Mouse (Mus musculus) C2C12 (cell line): Measurements from ENCODE around the gene Swsap1.

Experiments
- CTCF ChIP-seq: IDR thresholded peaks from one replicate; pipeline ENCODE4 v1.5.1; 2011; ENCODE audit not compliant: control insufficient read depth, insufficient read depth, insufficient read length
- MYOG ChIP-seq: IDR thresholded peaks from one replicate; pipeline ENCODE4 v1.6.1; 2011; ENCODE audit not compliant: control insufficient read depth, insufficient read length; ENCODE audit errors: extremely low read depth

DNA sequence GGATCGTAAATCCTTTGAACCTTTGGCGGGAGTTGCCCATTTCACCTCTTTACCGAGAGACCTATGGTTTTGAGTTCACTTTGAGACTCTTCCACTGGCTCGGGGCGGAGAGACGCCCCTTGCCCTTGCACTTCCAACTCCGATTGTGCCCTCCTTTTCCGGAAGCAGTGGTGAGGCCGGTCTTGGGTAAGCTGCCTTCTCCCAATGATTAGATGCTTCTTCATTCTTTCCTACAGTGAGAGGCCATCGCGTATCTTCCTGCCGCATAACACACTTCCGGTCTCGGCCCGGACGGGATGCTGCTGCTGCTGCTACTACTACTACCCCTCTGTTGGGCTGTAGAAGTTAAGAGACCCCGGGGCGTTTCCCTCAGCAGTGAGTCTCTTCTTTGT, 47.6 kb downstream of the Swsap1 start:
- TF ChIP-seq CTCF (no peak), MYOG (no peak)
